Mouse (Mus musculus) G1E (cell line): ENCODE data around the gene Gck.

Experiments
- CTCF ChIP-seq: IDR thresholded peaks from 2 replicates; pipeline ENCODE4 v1.5.1; 2012; ENCODE audit warnings: low read depth, low read length, inconsistent platforms, mixed read lengths
- GATA1 ChIP-seq: IDR thresholded peaks from 2 replicates; pipeline ENCODE4 v1.6.1; 2012; ENCODE audit warnings: borderline replicate concordance, low read length, inconsistent platforms, mixed read lengths
- GATA2 ChIP-seq: IDR thresholded peaks from 2 replicates; pipeline ENCODE4 v1.6.1; 2012; ENCODE audit warnings: low read depth, low read length, inconsistent platforms, borderline replicate concordance
- POLR2AphosphoS5 ChIP-seq: IDR thresholded peaks from 2 replicates; pipeline ENCODE4 v1.6.1; 2012; ENCODE audit warnings: low read depth, low read length, inconsistent platforms; ENCODE audit not compliant: insufficient replicate concordance
- TAL1 ChIP-seq: conservative IDR thresholded peaks from 2 replicates; pipeline ENCODE4 v1.6.1; 2012; ENCODE audit warnings: low read depth, low read length, inconsistent platforms, mixed read lengths

- TF ChIP-seq CTCF (no peak), GATA1 (no peak), GATA2 (no peak), POLR2AphosphoS5 (no peak), TAL1 (no peak)
These were observed 45.0 kb upstream of the Gck start for GRCm38 (mm10) chr11:5994880-5995279.
